Mouse (Mus musculus) liver, adult 2 months (tissue): ENCODE results near the gene Klhdc4.

Experiments
- CTCF ChIP-seq: fragments of 200-500 bp; IDR thresholded peaks from 2 replicates; pipeline ENCODE4 v1.5.1; 2011; ENCODE audit warnings: low read depth, low read length, control low read depth
- POLR2A ChIP-seq: fragments of 200-500 bp; IDR thresholded peaks from 2 replicates; pipeline ENCODE4 v1.6.1; 2011; ENCODE audit warnings: low read length, control low read depth; ENCODE audit not compliant: insufficient read depth; ENCODE audit errors: extremely low read depth

DNA sequence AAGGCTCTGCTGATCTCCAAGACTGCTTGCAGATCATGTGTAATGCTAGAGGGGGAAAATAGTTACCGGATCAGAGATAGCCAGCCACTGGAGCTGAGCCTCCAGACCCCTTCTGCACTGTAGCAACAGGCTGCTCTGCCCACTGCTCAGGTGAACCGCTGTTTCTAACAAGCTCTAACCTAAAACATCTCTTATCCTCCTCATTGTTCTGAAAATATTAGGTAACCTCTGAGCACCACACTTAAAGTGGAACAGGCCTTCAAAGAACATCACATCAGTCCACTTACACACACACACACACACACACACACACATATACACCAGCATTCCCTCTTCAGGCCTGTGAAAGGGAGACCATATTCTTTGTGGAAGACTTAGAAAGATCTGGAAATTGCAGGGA, 2.7 kb upstream of the Klhdc4 start:
- TF ChIP-seq POLR2A: no peak
- TF ChIP-seq CTCF: no peak
